Mouse (Mus musculus): Measurements from ENCODE around the gene Spc24.

Gene Spc24

GRCm38 (mm10) chr9:21741514-21741913 is 18.6 kb downstream of the Spc24 start:
- ChIA-PET CTCF (no interaction called here), POLR2A (interaction anchor here in 3 of 4 experiments (0.7 to 26.2 kb wide), 13 partner anchors 9 to 53 kb away, joined by 3 to 656 read pairs (median 4); partner anchors contain the start of genes Ldlr (in 2 of the 3) and Spc24 (in 2 of the 3))

GRCm38 (mm10) chr9:21740427-21740826 is 19.7 kb downstream of the Spc24 start:
- POLR2A ChIA-PET = interaction anchor here in 3 of 4 experiments (0.6 to 26.2 kb wide), 14 partner anchors 9 to 98 kb away, joined by 3 to 656 read pairs (median 6); partner anchors contain the start of genes Ldlr (in 3 of the 3) and Spc24 (in 2 of the 3)
- CTCF ChIA-PET = interaction anchor here in 3 of 4 experiments (0.6 to 1.2 kb wide), 3 partner anchors 20 to 64 kb away, joined by 3 read pairs; no protein-coding TSS in a partner anchor

GRCm38 (mm10) chr9:21738776-21739175 is 21.3 kb downstream of the Spc24 start:
- CTCF ChIA-PET = interaction anchor here in 2 of 4 experiments (0.9 to 2.0 kb wide), 2 partner anchors 14 to 66 kb away, joined by 3 to 5 read pairs; no protein-coding TSS in a partner anchor
- POLR2A ChIA-PET = interaction anchor here in 3 of 4 experiments (0.9 to 26.2 kb wide), 9 partner anchors 11 to 79 kb away, joined by 3 to 656 read pairs (median 9); partner anchors contain the start of genes Ldlr (in 3 of the 3) and Spc24 (in 1 of the 3)

- POLR2A ChIA-PET = interaction anchor here in 3 of 4 experiments (0.8 to 26.2 kb wide), 19 partner anchors 12 to 196 kb away, joined by 3 to 656 read pairs (median 6); partner anchors contain the start of genes Ldlr (in 3 of the 3), Kank2 (in 2 of the 3), Spc24 (in 2 of the 3) and Timm29 (in 1 of the 3)
- CTCF ChIA-PET = interaction anchor here in 3 of 4 experiments (0.9 to 2.3 kb wide), 6 partner anchors 13 to 136 kb away, joined by 3 to 13 read pairs (median 6); partner anchors contain the start of gene Spc24 (in 1 of the 3)
Measured at GRCm38 (mm10) chr9:21737188-21737587, 22.9 kb downstream of the Spc24 start.

- CTCF ChIA-PET = interaction anchor here in 3 of 4 experiments (0.7 to 2.3 kb wide), 8 partner anchors 13 to 135 kb away, joined by 3 to 13 read pairs (median 4); partner anchors contain the start of gene Spc24 (in 1 of the 3)
- POLR2A ChIA-PET = interaction anchor here in 3 of 4 experiments (0.8 to 26.2 kb wide), 24 partner anchors 9 to 197 kb away, joined by 3 to 656 read pairs (median 6); partner anchors contain the start of genes Ldlr (in 3 of the 3), Spc24 (in 2 of the 3), Kank2 (in 1 of the 3) and Timm29 (in 1 of the 3)
Measured at GRCm38 (mm10) chr9:21736580-21736979, 23.5 kb downstream of the Spc24 start.

GRCm38 (mm10) chr9:21735126-21735525 is 25.0 kb downstream of the Spc24 start:
- ChIA-PET CTCF (interaction anchor here in 2 of 4 experiments (0.6 to 1.4 kb wide), 2 partner anchors 18 to 118 kb away, joined by 3 to 4 read pairs; no protein-coding TSS in a partner anchor), POLR2A (interaction anchor here (0.7 to 26.2 kb wide), 28 partner anchors 9 to 189 kb away, joined by 3 to 656 read pairs (median 5); partner anchors contain the start of genes Ldlr (in 4 of the 4), Spc24 (in 2 of the 4) and Kank2 (in 1 of the 4))

- ChIA-PET CTCF (no interaction called here), POLR2A (interaction anchor here in 3 of 4 experiments (0.9 to 26.2 kb wide), 11 partner anchors 8 to 172 kb away, joined by 3 to 656 read pairs (median 6); partner anchors contain the start of genes Ldlr (in 3 of the 3) and Spc24 (in 1 of the 3))
Measured at GRCm38 (mm10) chr9:21733989-21734388, 26.1 kb downstream of the Spc24 start.

- CTCF ChIA-PET = no interaction called here
- POLR2A ChIA-PET = interaction anchor here in 3 of 4 experiments (0.9 to 26.2 kb wide), 11 partner anchors 8 to 172 kb away, joined by 3 to 656 read pairs (median 4); partner anchors contain the start of genes Ldlr (in 3 of the 3) and Spc24 (in 1 of the 3)
Measured at GRCm38 (mm10) chr9:21733446-21733845, 26.7 kb downstream of the Spc24 start.

GRCm38 (mm10) chr9:21732288-21732687 is 27.8 kb downstream of the Spc24 start:
- CTCF ChIA-PET = no interaction called here
- POLR2A ChIA-PET = interaction anchor here in 3 of 4 experiments (0.7 to 26.2 kb wide), 7 partner anchors 7 to 26 kb away, joined by 3 to 656 read pairs (median 25); partner anchors contain the start of genes Ldlr (in 2 of the 3) and Spc24 (in 1 of the 3)

- ChIA-PET CTCF (no interaction called here), POLR2A (interaction anchor here in 2 of 4 experiments (0.5 to 26.2 kb wide), 3 partner anchors 12 to 29 kb away, joined by 3 to 656 read pairs (median 11); partner anchors contain the start of gene Spc24 (in 1 of the 2))
Measured at GRCm38 (mm10) chr9:21729264-21729663, 30.8 kb downstream of the Spc24 start.

- ChIA-PET POLR2A (interaction anchor here in 2 of 4 experiments (1.0 to 26.2 kb wide), 8 partner anchors 9 to 66 kb away, joined by 3 to 656 read pairs (median 41); partner anchors contain the start of gene Spc24 (in 1 of the 2)), CTCF (no interaction called here)
Measured at GRCm38 (mm10) chr9:21728261-21728832, 31.8 kb downstream of the Spc24 start.

GRCm38 (mm10) chr9:21726218-21726975 is 33.7 kb downstream of the Spc24 start:
- ChIA-PET POLR2A (interaction anchor here (0.6 to 26.2 kb wide), 30 partner anchors 11 to 232 kb away, joined by 3 to 656 read pairs (median 4); partner anchors contain the start of genes Kank2 (in 2 of the 4), Ccdc159 (in 1 of the 4), Spc24 (in 1 of the 4) and Tmem205 (in 1 of the 4)), CTCF (interaction anchor here in 2 of 4 experiments (0.6 to 1.2 kb wide), 2 partner anchors 38 to 140 kb away, joined by 3 to 5 read pairs; no protein-coding TSS in a partner anchor)

- ChIA-PET CTCF (interaction anchor here in 2 of 4 experiments (1.2 to 1.4 kb wide), 2 partner anchors 14 to 37 kb away, joined by 3 read pairs; no protein-coding TSS in a partner anchor), POLR2A (interaction anchor here (0.6 to 26.2 kb wide), 56 partner anchors 10 to 233 kb away, joined by 3 to 656 read pairs (median 8); partner anchors contain the start of genes Spc24 (in 3 of the 4), Ccdc159 (in 2 of the 4), Kank2 (in 2 of the 4) and Tmem205 (in 2 of the 4))
Measured at GRCm38 (mm10) chr9:21725224-21726121, 34.6 kb downstream of the Spc24 start.

GRCm38 (mm10) chr9:21724147-21724536 is 36.0 kb downstream of the Spc24 start:
- CTCF ChIA-PET = interaction anchor here (0.6 to 1.7 kb wide), 17 partner anchors 12 to 327 kb away, joined by 3 to 9 read pairs (median 4); partner anchors contain the start of genes Kank2 (in 1 of the 4) and Spc24 (in 1 of the 4)

GRCm38 (mm10) chr9:21723377-21724146 is 36.5 kb downstream of the Spc24 start, which contains the start of gene Ldlr:
Gene Ldlr, plus strand, starts transcription at chr9:21723483.
- POLR2A ChIA-PET = interaction anchor here (0.5 to 26.2 kb wide), 215 partner anchors 8 to 745 kb away, joined by 3 to 656 read pairs (median 5); partner anchors contain the start of genes Carm1 (in 3 of the 4), Kank2 (in 3 of the 4), Rab3d (in 3 of the 4) and Spc24 (in 3 of the 4)
- CTCF ChIA-PET = interaction anchor here (0.5 to 1.7 kb wide), 19 partner anchors 13 to 328 kb away, joined by 3 to 9 read pairs (median 4); partner anchors contain the start of genes Dnm2 (in 1 of the 4), Kank2 (in 1 of the 4) and Spc24 (in 1 of the 4)

More at GRCm38 (mm10) chr9:21724147-21724536, 36.0 kb downstream of the Spc24 start:
- POLR2A ChIA-PET = interaction anchor here (0.6 to 26.2 kb wide), 170 partner anchors 8 to 693 kb away, joined by 3 to 656 read pairs (median 6); partner anchors contain the start of genes Carm1 (in 3 of the 4), Kank2 (in 3 of the 4), Rab3d (in 3 of the 4) and Spc24 (in 3 of the 4)

Data from embryonic stem cell, embryonic (primary cell).